In the genomic region with DNA sequence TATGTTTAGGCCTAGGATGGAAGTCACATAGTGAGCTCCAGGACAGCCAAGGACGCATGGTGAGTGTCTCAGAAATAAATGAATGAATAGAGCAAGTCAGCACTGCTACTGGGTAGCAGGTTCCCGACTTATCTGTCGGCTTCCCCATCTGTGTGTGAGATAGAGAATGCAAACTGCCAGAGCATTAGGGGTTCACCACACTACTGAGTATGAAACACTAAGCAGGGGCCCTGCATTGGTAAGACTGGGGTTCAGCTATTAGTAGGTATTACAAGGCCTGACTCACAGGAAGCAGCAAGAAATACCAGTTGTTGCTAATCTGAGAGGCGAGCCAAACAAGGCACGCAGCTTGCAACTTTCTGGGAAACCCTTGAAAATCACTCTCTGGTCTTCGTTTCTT, we compare ENCODE assay signal across 24 mouse cellular contexts. TPM values are rescaled to one million over a fixed set of nuclear protein-coding genes. Genes with fewer than 3 reads are reported as not detected.
DNase-seq lines count a peak whose midpoint lies in the region; ATAC-seq lines count a peak whose summit lies in the region.
"Had no signal": no experiment of that assay in that cellular context is flagged by ENCODE, and none has a peak within 500 bp of the region (broad histone marks: within the 10 kb centered on the region; RNA-seq: fewer than 3 reads in every experiment).

No protein-coding gene starts in this region.

- no peak overlapping the region for H3K9ac ChIP-seq in stomach, embryonic 16.5 days (ENCODE audit: low read length)
- H3K9ac ChIP-seq: embryonic facial prominence, embryonic 12.5 days; forebrain, embryonic 13.5 days; forebrain, postnatal 0 days; heart, embryonic 12.5 days; hindbrain, embryonic 15.5 days had no signal

- no peak overlapping the region for H3K4me2 ChIP-seq in stomach, embryonic 16.5 days (ENCODE audit: low read depth, low read length)
- H3K4me2 ChIP-seq: embryonic facial prominence, embryonic 12.5 days; forebrain, embryonic 13.5 days; heart, embryonic 12.5 days; hindbrain, embryonic 15.5 days had no signal

- peak; percentile 12 for DNase-seq in brain, adult 2 months (ENCODE audit: low read depth, low spot score)
- DNase-seq in cerebellum, adult 9-10 months, result no peak
- DNase-seq in cerebellum, postnatal 10 days, result no peak
- DNase-seq: adrenal gland, postnatal 10 days; cerebellum, adult 18-20 months; cerebellum, postnatal 25 days; forebrain, postnatal 0 days; gastrocnemius, postnatal 10 days; heart, adult 18-20 months had no signal

- ATAC-seq in megakaryocyte, adult 5-6 weeks (ENCODE audit: poor library complexity, severe bottlenecking), result no peak
- ATAC-seq in stomach, embryonic 16.5 days (ENCODE audit: insufficient read depth, low FRiP score), result no peak
- ATAC-seq: forebrain, embryonic 13.5 days; forebrain, postnatal 0 days; intestine, embryonic 16.5 days had no signal

- H3K4me3 ChIP-seq in megakaryocyte, embryonic 14.5 days (replicated peaks), result peak overlapping the region; percentile 44
- H3K4me3 ChIP-seq in stomach, embryonic 16.5 days (replicated peaks; ENCODE audit: low read length), result no peak overlapping the region
- H3K4me3 ChIP-seq: embryonic facial prominence, embryonic 12.5 days; forebrain, embryonic 13.5 days; heart, embryonic 12.5 days; hindbrain, embryonic 15.5 days had no signal

- 77% methylated on average over 6 of the region's 6 CpGs for WGBS in stomach, embryonic 16.5 days

- peak overlapping the region; percentile 14; the same call in 1 of the 2 replicates for H3K27ac ChIP-seq in stomach, embryonic 16.5 days (ENCODE audit: low read length)
- H3K27ac ChIP-seq: embryonic facial prominence, embryonic 12.5 days; forebrain, embryonic 13.5 days; hindbrain, embryonic 15.5 days had no signal

- H3K36me3 ChIP-seq in megakaryocyte, embryonic 14.5 days (replicated peaks; ENCODE audit: low read length), result no peaks in the 10 kb centered on the region
- no peaks in the 10 kb centered on the region for H3K36me3 ChIP-seq in stomach, embryonic 16.5 days (ENCODE audit: control insufficient read depth, insufficient read depth, low read length)
- H3K36me3 ChIP-seq: embryonic facial prominence, embryonic 12.5 days; heart, embryonic 12.5 days; hindbrain, embryonic 15.5 days had no signal

- peaks cover 24% of the 10 kb centered on the region for H3K27me3 ChIP-seq in megakaryocyte, embryonic 14.5 days (replicated peaks)
- no peaks in the 10 kb centered on the region for H3K27me3 ChIP-seq in stomach, embryonic 16.5 days (ENCODE audit: control insufficient read depth, insufficient read depth, low read length)
- H3K27me3 ChIP-seq: hindbrain, embryonic 15.5 days had no signal

- H3K4me1 ChIP-seq in megakaryocyte, embryonic 14.5 days, result peaks cover 90% of the 10 kb centered on the region
- H3K4me1 ChIP-seq in stomach, embryonic 16.5 days (ENCODE audit: control insufficient read depth, insufficient read depth, low read length), result no peaks in the 10 kb centered on the region
- H3K4me1 ChIP-seq: embryonic facial prominence, embryonic 12.5 days; forebrain, embryonic 13.5 days; heart, embryonic 12.5 days; hindbrain, embryonic 15.5 days had no signal

- no peaks in the 10 kb centered on the region for H3K9me3 ChIP-seq in megakaryocyte, embryonic 14.5 days
- no peaks in the 10 kb centered on the region for H3K9me3 ChIP-seq in stomach, embryonic 16.5 days (replicated peaks; ENCODE audit: control insufficient read depth, low read length)
- H3K9me3 ChIP-seq: embryonic facial prominence, embryonic 12.5 days; forebrain, embryonic 13.5 days; heart, embryonic 12.5 days; hindbrain, embryonic 15.5 days had no signal

RNA-seq across cellular contexts. Expression of a gene that starts 4.2 kb away (rescaled TPM):
- polyA plus RNA-seq in megakaryocyte, embryonic 14.5 days (2012; ENCODE audit: insufficient read depth, low replicate concordance), result 1.4 TPM in 1 of 2 replicates, not detected in the other
- total RNA-seq in megakaryocyte, adult 5-6 weeks (2015), result 2.5 and 2.9 TPM in 2 replicates
- 3.0 and 4.8 TPM in 2 replicates for total RNA-seq in megakaryocyte, adult 5-6 weeks (2017)
- not detected in 2 replicates for polyA plus RNA-seq in stomach, embryonic 16.5 days (2015; fragmentation: Nextera tagmentation; extraction: Ambion mirVana)
- total RNA-seq: adrenal gland, postnatal 10 days; adrenal gland, postnatal 4 days; ES-E14; forebrain, postnatal 0 days; gastrocnemius, postnatal 10 days; gastrocnemius, postnatal 4 days; heart, adult 18-20 months; heart, postnatal 25 days had no signal
- polyA plus RNA-seq: cortical plate, adult 2 months; embryonic facial prominence, embryonic 12.5 days; forebrain, embryonic 13.5 days; forebrain, postnatal 0 days; heart, embryonic 12.5 days; heart, embryonic 16.5 days; hindbrain, embryonic 11.5 days; hindbrain, embryonic 15.5 days; intestine, embryonic 16.5 days had no signal

RNA-seq across cellular contexts. Expression of a gene that starts 13.3 kb away (rescaled TPM):
- 8.9 and 21.3 TPM in 2 replicates for polyA plus RNA-seq in megakaryocyte, embryonic 14.5 days (2012; ENCODE audit: insufficient read depth, low replicate concordance)
- total RNA-seq in megakaryocyte, adult 5-6 weeks (2015), result 106 and 118 TPM in 2 replicates
- 59.5 and 77.8 TPM in 2 replicates for total RNA-seq in megakaryocyte, adult 5-6 weeks (2017)
- 30.4 and 33.3 TPM in 2 replicates for polyA plus RNA-seq in stomach, embryonic 16.5 days (2015; fragmentation: Nextera tagmentation; extraction: Ambion mirVana)

RNA-seq across cellular contexts. Expression of a gene that starts 14.2 kb away (rescaled TPM):
- 30.2 TPM in 1 of 2 replicates, not detected in the other for polyA plus RNA-seq in megakaryocyte, embryonic 14.5 days (2012; ENCODE audit: insufficient read depth, low replicate concordance)
- 27.6 and 30.3 TPM in 2 replicates for total RNA-seq in megakaryocyte, adult 5-6 weeks (2015)
- total RNA-seq in megakaryocyte, adult 5-6 weeks (2017), result 98.7 and 99.5 TPM in 2 replicates
- 1.4 and 2.2 TPM in 2 replicates for polyA plus RNA-seq in stomach, embryonic 16.5 days (2015; fragmentation: Nextera tagmentation; extraction: Ambion mirVana)

RNA-seq across cellular contexts. Expression of a gene that starts 31.7 kb away (rescaled TPM):
- polyA plus RNA-seq in megakaryocyte, embryonic 14.5 days (2012; ENCODE audit: insufficient read depth, low replicate concordance), result 27.5 TPM in 1 of 2 replicates, not detected in the other
- total RNA-seq in megakaryocyte, adult 5-6 weeks (2015), result 54.7 and 61.4 TPM in 2 replicates
- 108 and 126 TPM in 2 replicates for total RNA-seq in megakaryocyte, adult 5-6 weeks (2017)
- 133 and 141 TPM in 2 replicates for polyA plus RNA-seq in stomach, embryonic 16.5 days (2015; fragmentation: Nextera tagmentation; extraction: Ambion mirVana)

RNA-seq across cellular contexts. Expression of a gene that starts 32.7 kb away (rescaled TPM):
- polyA plus RNA-seq in megakaryocyte, embryonic 14.5 days (2012; ENCODE audit: insufficient read depth, low replicate concordance), result 22.3 and 46.6 TPM in 2 replicates
- 110 and 121 TPM in 2 replicates for total RNA-seq in megakaryocyte, adult 5-6 weeks (2015)
- 131 and 143 TPM in 2 replicates for total RNA-seq in megakaryocyte, adult 5-6 weeks (2017)
- 165 and 176 TPM in 2 replicates for polyA plus RNA-seq in stomach, embryonic 16.5 days (2015; fragmentation: Nextera tagmentation; extraction: Ambion mirVana)
